ENCODE assay signal across 11 mouse cellular contexts in genomic region chr7:19935171-19935751, GRCm38 (mm10). TPM values are rescaled to one million over a fixed set of nuclear protein-coding genes. Genes with fewer than 3 reads are reported as not detected.
A peak's percentile ranks its signal among the peaks of the same experiment; 100 is the strongest.
DNase-seq lines count a peak whose midpoint lies in the region; ATAC-seq lines count a peak whose summit lies in the region.
"Had no signal": no experiment of that assay in that cellular context is flagged by ENCODE, and none has a peak within 500 bp of the region (broad histone marks: within the 10 kb centered on the region; RNA-seq: fewer than 3 reads in every experiment).

No protein-coding gene starts in this region.

- H3K27ac ChIP-seq in midbrain, embryonic 11.5 days (ENCODE audit: low read depth, low read length) = no peak overlapping the region
- H3K27ac ChIP-seq in midbrain, embryonic 10.5 days (replicated peaks) = no peak overlapping the region
- H3K27ac ChIP-seq in liver, embryonic 16.5 days (ENCODE audit: low read length) = peak overlapping the region; percentile 67
- H3K27ac ChIP-seq: limb, embryonic 13.5 days had no signal

- no peak for ATAC-seq in midbrain, embryonic 11.5 days (ENCODE audit: low FRiP score)
- peak; percentile 58 for ATAC-seq in liver, embryonic 16.5 days (ENCODE audit: low read depth)
- ATAC-seq in erythroblast, adult 5-6 weeks (replicated peaks; ENCODE audit: low FRiP score, poor library complexity, severe bottlenecking) = no peak
- ATAC-seq: activated CD4-positive, CD25-positive, alpha-beta regulatory T cell, adult 4 months; forebrain, embryonic 16.5 days had no signal

- 83% methylated on average over 20 of the region's 20 CpGs for WGBS in midbrain, embryonic 11.5 days
- 84% methylated on average over 20 of the region's 20 CpGs for WGBS in midbrain, embryonic 10.5 days
- WGBS in liver, embryonic 16.5 days (ENCODE audit: insufficient replicate concordance) = 14% methylated on average over 20 of the region's 20 CpGs

- no peak overlapping the region for H3K9ac ChIP-seq in midbrain, embryonic 11.5 days (ENCODE audit: low read length)
- no peak overlapping the region for H3K9ac ChIP-seq in liver, embryonic 16.5 days (ENCODE audit: low read depth, low read length)
- H3K9ac ChIP-seq: limb, embryonic 13.5 days had no signal

- no peaks in the 10 kb centered on the region for H3K9me3 ChIP-seq in midbrain, embryonic 11.5 days (ENCODE audit: control insufficient read depth, low read length)
- H3K9me3 ChIP-seq in midbrain, embryonic 10.5 days (replicated peaks) = no peaks in the 10 kb centered on the region; the same call in 1 of the 2 replicates
- no peaks in the 10 kb centered on the region for H3K9me3 ChIP-seq in liver, embryonic 16.5 days (replicated peaks; ENCODE audit: control insufficient read depth, low read length)
- H3K9me3 ChIP-seq: limb, embryonic 13.5 days had no signal

- intact Hi-C loops in left cerebral cortex, postnatal 36 days (cut with DNase I) = no loop called here

- DNase-seq in midbrain, embryonic 11.5 days (ENCODE audit: low spot score, missing footprints) = peak; percentile 81
- no peak for DNase-seq in midbrain, embryonic 10.5 days (ENCODE audit: low spot score)
- DNase-seq in heart, adult 8-10 months (ENCODE audit: low spot score) = peak; percentile 74
- DNase-seq in thymus, postnatal 25 days = peak; percentile 72
- no peak for DNase-seq in left cerebral cortex, adult 18-20 months (ENCODE audit: low spot score in 2 of 2)
- DNase-seq in left cerebral cortex, postnatal 36 days (ENCODE audit: low spot score in 2 of 2) = no peak

- no peaks in the 10 kb centered on the region for H3K36me3 ChIP-seq in midbrain, embryonic 11.5 days (ENCODE audit: control insufficient read depth, insufficient read depth, low read length)
- no peaks in the 10 kb centered on the region for H3K36me3 ChIP-seq in midbrain, embryonic 10.5 days
- no peaks in the 10 kb centered on the region for H3K36me3 ChIP-seq in liver, embryonic 16.5 days (ENCODE audit: control insufficient read depth, insufficient read depth)
- H3K36me3 ChIP-seq: limb, embryonic 13.5 days had no signal

- no peak overlapping the region for H3K4me2 ChIP-seq in midbrain, embryonic 11.5 days
- peak overlapping the region; percentile 25; the same call in 1 of the 2 replicates for H3K4me2 ChIP-seq in liver, embryonic 16.5 days (ENCODE audit: low read depth, low read length)
- H3K4me2 ChIP-seq: limb, embryonic 13.5 days had no signal

- no peaks in the 10 kb centered on the region for H3K4me1 ChIP-seq in midbrain, embryonic 11.5 days (ENCODE audit: control insufficient read depth, insufficient read depth, low read length)
- peaks cover 11% of the 10 kb centered on the region for H3K4me1 ChIP-seq in midbrain, embryonic 10.5 days
- H3K4me1 ChIP-seq in liver, embryonic 16.5 days (ENCODE audit: control insufficient read depth, low read depth, low read length) = no peaks in the 10 kb centered on the region; the same call in none of the 2 replicates

- H3K4me3 ChIP-seq in midbrain, embryonic 11.5 days (ENCODE audit: low read depth, low read length) = no peak overlapping the region
- H3K4me3 ChIP-seq in midbrain, embryonic 10.5 days = no peak overlapping the region
- H3K4me3 ChIP-seq in liver, embryonic 16.5 days (ENCODE audit: low read depth, low read length) = 0 out of 2 replicates have a peak overlapping the region, but pooled peaks have one; percentile 1
- H3K4me3 ChIP-seq: limb, embryonic 13.5 days had no signal

- H3K27me3 ChIP-seq in midbrain, embryonic 11.5 days (ENCODE audit: control insufficient read depth, insufficient read depth, low read length) = no peaks in the 10 kb centered on the region
- H3K27me3 ChIP-seq in midbrain, embryonic 10.5 days (ENCODE audit: low read depth, poor library complexity, severe bottlenecking) = peaks cover 6% of the 10 kb centered on the region; the same call in 1 of the 2 replicates
- H3K27me3 ChIP-seq in liver, embryonic 16.5 days (ENCODE audit: control insufficient read depth, insufficient read depth, low read depth, low read length) = peaks cover 2% of the 10 kb centered on the region; the same call in 1 of the 2 replicates

RNA-seq across cellular contexts. Expression of gene Pvr, which starts 14.3 kb away (rescaled TPM):
- polyA plus RNA-seq in midbrain, embryonic 11.5 days (2014; fragmentation: Nextera tagmentation; extraction: Ambion mirVana) = 2.8 and 3.0 TPM in 2 replicates
- 7.4 and 7.5 TPM in 2 replicates for polyA plus RNA-seq in midbrain, embryonic 10.5 days (2016; fragmentation: Nextera tagmentation; extraction: Ambion mirVana)
- 10 to 100 TPM; 17.9 to 25.0 (median 20.5) TPM for total RNA-seq in heart, adult 8-10 months (2022)
- polyA plus RNA-seq in liver, embryonic 16.5 days (2015; fragmentation: Nextera tagmentation; extraction: Ambion mirVana) = 3.4 and 3.6 TPM in 2 replicates
- total RNA-seq in left cerebral cortex, adult 18-20 months (2021) = 10 to 100 TPM; 13.0 to 15.7 TPM
- total RNA-seq in erythroblast, adult 5-6 weeks (2015; ENCODE audit: low replicate concordance) = 0.42 TPM in 1 of 2 replicates, not detected in the other
- total RNA-seq in erythroblast, adult 5-6 weeks (2017; ENCODE audit: low replicate concordance) = 1.9 TPM in 1 of 2 replicates, not detected in the other
- total RNA-seq in left cerebral cortex, postnatal 36 days (2021) = 10 to 100 TPM; 10.7 to 12.0 TPM

RNA-seq across cellular contexts. Expression of gene Igsf23, which starts 15.3 kb away (rescaled TPM):
- polyA plus RNA-seq in midbrain, embryonic 11.5 days (2014; fragmentation: Nextera tagmentation; extraction: Ambion mirVana) = 0.20 TPM in 1 of 2 replicates, not detected in the other
- 0.54 TPM in 1 of 2 replicates, not detected in the other for polyA plus RNA-seq in midbrain, embryonic 10.5 days (2016; fragmentation: Nextera tagmentation; extraction: Ambion mirVana)
- 1 to 10 TPM; 1.4 to 2.1 (median 1.6) TPM for total RNA-seq in heart, adult 8-10 months (2022)
- 0.15 and 0.30 TPM in 2 replicates for polyA plus RNA-seq in liver, embryonic 16.5 days (2015; fragmentation: Nextera tagmentation; extraction: Ambion mirVana)
- not detected for total RNA-seq in left cerebral cortex, adult 18-20 months (2021)
- total RNA-seq in erythroblast, adult 5-6 weeks (2015; ENCODE audit: low replicate concordance) = not detected in 2 replicates
- not detected in 2 replicates for total RNA-seq in erythroblast, adult 5-6 weeks (2017; ENCODE audit: low replicate concordance)
- total RNA-seq in left cerebral cortex, postnatal 36 days (2021) = not detected
- polyA plus RNA-seq: forebrain, embryonic 16.5 days had no signal

RNA-seq across cellular contexts. Expression of gene Ceacam20, which starts 30.0 kb away (rescaled TPM):
- not detected in 2 replicates for polyA plus RNA-seq in midbrain, embryonic 11.5 days (2014; fragmentation: Nextera tagmentation; extraction: Ambion mirVana)
- polyA plus RNA-seq in midbrain, embryonic 10.5 days (2016; fragmentation: Nextera tagmentation; extraction: Ambion mirVana) = not detected in 2 replicates
- total RNA-seq in heart, adult 8-10 months (2022) = not detected
- polyA plus RNA-seq in liver, embryonic 16.5 days (2015; fragmentation: Nextera tagmentation; extraction: Ambion mirVana) = not detected in 2 replicates
- total RNA-seq in left cerebral cortex, adult 18-20 months (2021) = not detected
- not detected in 2 replicates for total RNA-seq in erythroblast, adult 5-6 weeks (2015; ENCODE audit: low replicate concordance)
- total RNA-seq in erythroblast, adult 5-6 weeks (2017; ENCODE audit: low replicate concordance) = not detected in 2 replicates
- total RNA-seq in left cerebral cortex, postnatal 36 days (2021) = not detected
- polyA plus RNA-seq: activated CD4-positive, CD25-positive, alpha-beta regulatory T cell, adult 4 months; forebrain, embryonic 16.5 days; limb, embryonic 13.5 days had no signal

RNA-seq across cellular contexts. Expression of gene Ceacam19, which starts 47.5 kb away (rescaled TPM):
- not detected in 2 replicates for polyA plus RNA-seq in midbrain, embryonic 11.5 days (2014; fragmentation: Nextera tagmentation; extraction: Ambion mirVana)
- polyA plus RNA-seq in midbrain, embryonic 10.5 days (2016; fragmentation: Nextera tagmentation; extraction: Ambion mirVana) = not detected in 2 replicates
- not detected for total RNA-seq in heart, adult 8-10 months (2022)
- not detected in 2 replicates for polyA plus RNA-seq in liver, embryonic 16.5 days (2015; fragmentation: Nextera tagmentation; extraction: Ambion mirVana)
- not detected for total RNA-seq in left cerebral cortex, adult 18-20 months (2021)
- total RNA-seq in erythroblast, adult 5-6 weeks (2015; ENCODE audit: low replicate concordance) = not detected in 2 replicates
- 0.28 TPM in 1 of 2 replicates, not detected in the other for total RNA-seq in erythroblast, adult 5-6 weeks (2017; ENCODE audit: low replicate concordance)
- not detected for total RNA-seq in left cerebral cortex, postnatal 36 days (2021)
- polyA plus RNA-seq: activated CD4-positive, CD25-positive, alpha-beta regulatory T cell, adult 4 months; forebrain, embryonic 16.5 days had no signal

RNA-seq across cellular contexts. Expression of gene Nlrp9b, which starts 56.0 kb away (rescaled TPM):
- not detected in 2 replicates for polyA plus RNA-seq in midbrain, embryonic 11.5 days (2014; fragmentation: Nextera tagmentation; extraction: Ambion mirVana)
- not detected in 2 replicates for polyA plus RNA-seq in midbrain, embryonic 10.5 days (2016; fragmentation: Nextera tagmentation; extraction: Ambion mirVana)
- total RNA-seq in heart, adult 8-10 months (2022) = not detected
- polyA plus RNA-seq in liver, embryonic 16.5 days (2015; fragmentation: Nextera tagmentation; extraction: Ambion mirVana) = not detected in 2 replicates
- not detected for total RNA-seq in left cerebral cortex, adult 18-20 months (2021)
- not detected in 2 replicates for total RNA-seq in erythroblast, adult 5-6 weeks (2015; ENCODE audit: low replicate concordance)
- total RNA-seq in erythroblast, adult 5-6 weeks (2017; ENCODE audit: low replicate concordance) = not detected in 2 replicates
- total RNA-seq in left cerebral cortex, postnatal 36 days (2021) = not detected
- polyA plus RNA-seq: activated CD4-positive, CD25-positive, alpha-beta regulatory T cell, adult 4 months; forebrain, embryonic 16.5 days; limb, embryonic 13.5 days had no signal

Comparison
In these comparisons a context has a peak if more than half of its experiments do, and no peak if none do; other contexts are left out.
1. DNase-seq: peak in midbrain, embryonic 11.5 days (single experiment), heart, adult 8-10 months (single experiment) and thymus, postnatal 25 days (single experiment); none in midbrain, embryonic 10.5 days (single experiment), left cerebral cortex, adult 18-20 months (0 of 2) and left cerebral cortex, postnatal 36 days (0 of 2).
2. RNA of gene Pvr, which starts 14.3 kb away (total RNA-seq): 17.9 to 25.0 TPM in heart, adult 8-10 months, 13.0 to 15.7 TPM in left cerebral cortex, adult 18-20 months and 10.7 to 12.0 TPM in left cerebral cortex, postnatal 36 days; 0.42 to 1.9 TPM in erythroblast, adult 5-6 weeks; every median in the first group is over 4 times any median in the second.